Mouse (Mus musculus) central nervous system, embryonic 18 days (tissue): ENCODE data around the gene Rnf150. TPM values are rescaled to one million over a fixed set of nuclear protein-coding genes. Genes with fewer than 3 reads are reported as not detected.

ENCODE experiments used
- polyA plus RNA-seq: library from polyadenylated mRNA; depleted of rRNA; stranded (reverse); fragments of >200 nt; gene quantifications from 2 replicates; pipeline ENCODE4 v1.2.3, GENCODE M21; 2012; rRNA removed

The Rnf150 gene
- 9.7 and 10.0 TPM in 2 replicates for polyA plus RNA-seq

GRCm38 (mm10) chr8:82863041-82863744 is at the start of gene Rnf150:
Gene Rnf150, plus strand, starts transcription at chr8:82863356.

Other genes with a start within 250 kb of the Rnf150 start
- gene Zfp330, start 89.2 kb upstream of the Rnf150 start, polyA plus RNA-seq: 68.7 and 71.0 TPM in 2 replicates